Mouse (Mus musculus) liver, postnatal 0 days (tissue): ENCODE measurements around the gene Ankrd31.

ENCODE experiments used
- CTCF ChIP-seq: sonication (generic); IDR thresholded peaks from 2 replicates; pipeline ENCODE4 v1.5.1; 2016; ENCODE audit warnings: antibody characterized with exemption, low read depth
- EP300 ChIP-seq: IDR thresholded peaks from 2 replicates; pipeline ENCODE4 v1.6.1; 2016; ENCODE audit warnings: antibody characterized with exemption, low read depth, mild to moderate bottlenecking

- TF ChIP-seq CTCF: no peak
- no peak for TF ChIP-seq EP300
Measured at GRCm38 (mm10) chr13:96889985-96890384, 141.9 kb downstream of the Ankrd31 start.
